Mouse (Mus musculus): ENCODE results near the gene Gm20888. TPM values are rescaled to one million over a fixed set of nuclear protein-coding genes. Genes with fewer than 3 reads are reported as not detected.
"Not testable (repeated sequence)": the region's sequence is repeated elsewhere in the genome, so short reads cannot be mapped to it uniquely, and the experiment has no call there.

The Gm20888 gene
- not detected for total RNA-seq (2021)

- not testable (repeated sequence) for DNase-seq
Observed at GRCm38 (mm10) chrY:70441582-70441981, at the start of gene Gm20888. Gene Gm20888, plus strand, starts transcription at chrY:70441882.

Other genes with a start within 250 kb of the Gm20888 start
- gene Gm21118, start 168.2 kb upstream of the Gm20888 start, total RNA-seq (2021), result not detected
- not detected for gene Gm29423, start 138.6 kb upstream of the Gm20888 start, total RNA-seq (2021)
- not detected for gene Gm29644, start 138.5 kb upstream of the Gm20888 start, total RNA-seq (2021)

All from heart, postnatal 4 days (tissue).